Mouse (Mus musculus) layer of hippocampus, adult 6 months (tissue): Measurements from ENCODE around the gene Irf9. TPM values are rescaled to one million over a fixed set of nuclear protein-coding genes. Genes with fewer than 3 reads are reported as not detected.

Source experiments
- long read RNA-seq, 2 experiments: library from polyadenylated mRNA; unstranded; transcript quantifications; one replicate each; pipeline ENCODE4 v2.0.0; 2019 to 2020
- polyA plus RNA-seq: library from polyadenylated mRNA; unstranded; fragments of <200 nt; fragmentation: Nextera tagmentation; gene quantifications from 2 replicates; pipeline ENCODE4 v1.2.3, GENCODE M21; 2021

The Irf9 gene
- 4.6 and 5.9 TPM in 2 replicates for polyA plus RNA-seq
- long read RNA-seq, experiment 1, transcript Irf9-202 (9 exons, 2,459 nt): major isoform, 6 of 12 reads
- long read RNA-seq, experiment 1, partial matches to known transcripts: 4 of 12 reads
- long read RNA-seq, experiment 1, other reads (novel, unspliced or antisense): 0 of 12 reads
- long read RNA-seq, experiment 2, transcript Irf9-202 (9 exons, 2,459 nt): major isoform, 15 of 18 reads
- long read RNA-seq, experiment 2, partial matches to known transcripts: 0 of 18 reads
- long read RNA-seq, experiment 2, other reads (novel, unspliced or antisense): 0 of 18 reads

DNA sequence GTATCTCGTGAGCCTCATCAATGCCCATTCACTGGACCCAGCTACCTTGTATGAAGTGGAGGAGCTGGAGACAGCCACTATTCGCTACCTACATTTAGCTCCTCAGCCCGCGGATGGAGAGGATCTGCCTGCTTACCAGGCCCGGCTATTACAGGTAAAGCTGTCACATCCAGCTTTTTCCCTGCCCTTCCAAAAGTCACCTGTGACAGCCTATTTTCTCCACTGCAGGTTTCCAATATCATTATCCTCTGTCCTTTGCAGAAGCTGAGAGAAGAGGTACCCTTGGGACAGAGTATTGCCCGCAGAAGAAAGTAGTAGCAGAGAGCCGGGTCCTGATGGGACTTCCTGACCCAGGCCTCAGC is at the start of gene Irf9:
TSS of gene Irf9 (plus strand) at position 301 of the 362 bp plus-strand sequence.

DNA sequence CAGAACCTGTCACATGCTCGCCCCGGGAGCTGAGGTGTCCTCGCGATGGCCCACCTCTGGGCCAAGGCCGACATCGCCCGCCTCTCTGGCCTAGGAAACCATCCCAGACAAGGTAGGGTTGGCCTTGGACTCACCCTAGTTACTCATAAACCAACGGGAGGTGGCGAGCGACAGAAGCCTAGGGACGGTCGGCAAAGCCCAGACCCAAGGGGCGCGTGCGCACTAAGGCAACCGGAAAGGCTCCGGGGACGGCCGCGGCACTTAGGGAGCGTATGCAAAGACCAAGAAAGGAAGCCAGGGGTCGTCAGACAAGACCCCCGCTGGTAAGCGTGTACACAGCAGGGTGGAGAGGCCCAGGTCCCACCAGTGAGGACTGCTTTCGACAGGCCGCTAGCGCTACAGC is 43.6 kb upstream of the Irf9 start, which contains the start of gene Dcaf11:
TSS of gene Dcaf11 (plus strand) at position 208 of the 403 bp plus-strand sequence.

DNA sequence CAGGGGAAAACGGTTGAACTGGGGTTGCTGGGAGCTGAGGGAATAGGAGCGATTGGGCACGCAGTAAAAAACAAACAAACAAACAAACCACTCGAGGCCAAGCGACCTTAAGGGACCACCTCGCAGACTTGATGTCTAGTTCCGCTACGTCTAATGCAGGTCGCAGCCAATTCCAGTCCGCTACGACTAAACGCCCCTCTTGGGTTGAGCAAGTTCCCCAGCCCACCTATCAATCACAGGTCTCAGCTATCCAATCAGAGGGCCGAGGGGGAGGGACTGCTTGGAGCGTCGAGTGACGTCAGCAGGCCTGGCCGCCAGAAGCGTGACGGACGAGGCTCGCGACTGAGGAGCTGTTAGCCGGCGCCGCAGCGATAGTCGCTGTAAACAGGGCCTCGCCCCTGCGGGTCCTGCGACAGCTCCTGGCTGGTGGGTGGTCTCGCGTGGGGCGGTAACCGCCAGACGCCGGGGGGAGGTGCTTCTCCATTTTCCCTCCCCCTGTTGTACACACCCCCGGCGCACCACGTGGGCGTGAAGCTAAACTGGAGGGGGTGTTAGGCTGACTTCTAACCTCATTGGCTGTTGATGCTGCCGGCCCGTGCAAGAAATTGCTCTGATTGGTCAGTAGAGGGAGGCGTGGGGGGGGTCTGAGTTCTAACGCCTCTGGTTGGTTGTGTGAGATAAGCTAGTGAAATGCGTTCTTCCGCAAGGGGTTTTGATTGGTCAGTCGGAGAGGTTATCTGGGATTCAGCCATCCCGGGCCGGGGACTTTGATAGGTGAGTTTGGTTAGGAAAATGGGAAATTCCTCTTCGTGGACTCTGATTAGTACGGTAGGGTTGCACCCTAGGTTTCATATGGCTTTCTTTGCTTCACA is 42.9 kb upstream of the Irf9 start, which contains the start of gene A730061H03Rik:
TSS of gene A730061H03Rik (minus strand) at position 205 of the 872 bp plus-strand sequence.

DNA sequence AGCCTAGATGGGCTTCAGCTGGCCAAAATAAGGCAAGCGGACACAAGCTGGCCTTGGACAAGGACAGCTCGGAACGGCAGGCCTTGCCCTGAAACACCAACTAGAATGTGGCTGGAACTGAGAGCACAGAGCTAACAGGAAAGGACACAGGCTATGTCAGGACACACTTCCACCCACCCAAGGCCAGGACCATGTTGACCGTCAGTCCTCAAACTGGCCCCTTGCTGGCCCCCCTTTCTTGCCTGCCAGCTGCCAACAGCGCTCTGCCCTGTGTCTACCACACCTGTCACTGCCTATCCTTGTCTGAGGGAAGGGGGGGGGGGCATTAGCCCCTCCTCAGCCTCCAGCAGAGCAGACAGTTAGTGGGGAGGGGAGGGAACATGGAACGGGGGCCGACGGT is 28.1 kb upstream of the Irf9 start, which contains the start of gene Fitm1:
TSS of gene Fitm1 (plus strand) at position 316 of the 400 bp plus-strand sequence.

DNA sequence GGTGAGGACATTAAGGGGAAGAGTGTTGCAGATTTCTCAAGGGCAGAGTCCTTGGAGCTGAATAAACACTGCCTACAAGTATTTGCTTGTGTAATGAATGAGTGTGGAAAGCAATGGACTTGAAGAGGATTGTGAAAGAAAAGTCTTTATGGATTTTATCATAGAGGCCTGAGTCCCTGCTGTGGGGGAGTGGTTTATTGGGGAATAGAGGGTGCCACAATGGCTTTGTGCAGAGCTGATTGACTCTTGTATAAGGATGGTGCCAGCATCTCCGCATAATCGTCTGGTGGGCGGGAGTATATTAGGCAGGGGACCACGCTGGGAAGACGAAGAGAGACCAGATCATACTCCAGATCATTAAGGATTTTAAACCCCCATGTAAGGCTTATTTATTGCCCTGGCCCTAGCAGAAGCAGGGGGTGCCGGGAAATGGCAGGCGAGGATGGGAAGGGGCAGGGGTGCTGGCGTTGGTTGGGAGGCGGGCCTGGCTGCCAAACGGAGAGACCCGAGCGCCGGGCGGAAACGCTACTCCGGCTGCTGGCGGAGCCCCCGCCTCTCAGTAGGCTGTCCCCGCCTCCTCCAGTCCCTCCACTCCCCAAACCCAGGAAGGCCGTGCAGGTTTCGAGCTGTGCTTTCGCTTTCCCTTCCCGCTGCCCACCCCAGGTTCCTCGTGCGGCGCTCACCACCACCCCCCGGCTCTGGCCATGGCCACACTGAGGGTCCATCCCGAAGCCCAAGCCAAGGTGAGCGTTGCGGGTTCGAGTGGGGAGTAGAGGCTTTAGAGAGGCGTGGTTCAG is 25.3 kb upstream of the Irf9 start, which contains the start of gene Psme1:
TSS of gene Psme1 (plus strand) at position 253 of the 797 bp plus-strand sequence.

DNA sequence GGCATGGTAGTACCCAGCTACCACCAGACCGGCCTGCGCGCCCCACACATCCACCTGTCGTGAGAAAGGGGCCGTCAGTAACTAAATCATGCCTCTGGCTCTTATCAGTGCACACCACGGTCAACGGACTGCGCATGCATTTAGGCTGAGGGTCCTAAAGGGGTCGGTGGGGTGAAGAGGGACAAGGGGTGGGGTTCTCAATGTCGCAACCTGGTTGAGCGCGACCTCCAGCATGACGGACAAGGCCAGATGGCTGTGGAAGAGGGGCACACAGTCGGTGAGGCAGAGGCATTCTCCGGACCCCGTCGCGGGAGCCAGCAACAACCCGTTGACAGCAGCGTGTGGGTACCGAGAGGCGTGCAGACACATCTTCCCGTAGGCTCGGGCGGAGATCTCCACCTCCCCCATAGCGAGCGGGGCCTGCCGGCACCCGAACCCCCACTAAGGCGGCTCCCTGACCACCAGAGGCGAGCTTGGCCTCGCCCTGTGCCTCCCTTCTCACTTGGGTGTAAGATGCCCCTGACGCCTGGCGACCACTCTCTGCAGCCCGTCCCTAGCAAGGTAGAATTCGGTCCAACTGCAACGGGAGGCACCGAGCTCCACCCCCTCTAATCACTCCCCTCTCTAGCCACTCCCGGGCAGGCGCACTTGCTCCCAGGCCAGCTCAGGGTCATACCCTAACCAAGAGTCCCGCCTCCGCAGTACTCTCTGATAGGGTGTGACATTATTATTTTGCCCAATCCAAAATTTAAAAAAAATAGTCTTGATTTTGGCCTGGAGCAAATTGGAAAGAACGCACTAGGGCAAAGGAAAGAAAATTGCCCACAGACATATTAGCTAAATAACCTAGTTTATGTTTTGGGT is 18.4 kb upstream of the Irf9 start, which contains the start of gene Emc9:
TSS of gene Emc9 (minus strand) at position 601 of the 864 bp plus-strand sequence.

DNA sequence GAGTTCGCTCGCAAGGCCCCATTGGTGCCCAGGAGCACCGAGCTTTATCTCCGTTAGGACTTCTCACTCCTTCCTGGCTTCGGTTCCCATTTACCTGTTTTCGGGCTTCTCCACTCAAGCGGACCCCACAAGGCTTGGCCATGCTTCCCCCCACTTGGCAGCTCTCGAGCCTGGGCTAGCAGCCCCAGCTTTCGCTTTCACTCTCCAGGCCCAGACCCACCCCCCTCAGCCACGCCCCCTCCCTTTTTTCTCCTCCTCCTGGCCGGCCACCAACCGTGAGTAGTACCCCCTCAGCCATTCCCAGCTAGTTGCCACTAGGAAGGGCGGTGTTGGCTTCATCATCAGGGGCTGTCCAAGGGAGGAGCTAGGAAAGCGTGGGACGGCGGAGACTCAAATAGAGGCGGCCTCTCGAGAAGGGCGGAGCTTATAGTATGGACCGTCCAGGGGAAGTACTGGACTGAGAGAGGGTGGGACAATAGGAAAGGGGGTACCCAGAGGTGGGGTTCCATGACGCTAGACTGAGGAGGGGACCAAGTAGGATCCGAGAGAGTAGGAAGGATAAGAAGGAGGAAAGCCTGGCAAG is 12.5 kb upstream of the Irf9 start, which contains the start of gene Psme2:
TSS of gene Psme2 (minus strand) at position 366 of the 583 bp plus-strand sequence.

DNA sequence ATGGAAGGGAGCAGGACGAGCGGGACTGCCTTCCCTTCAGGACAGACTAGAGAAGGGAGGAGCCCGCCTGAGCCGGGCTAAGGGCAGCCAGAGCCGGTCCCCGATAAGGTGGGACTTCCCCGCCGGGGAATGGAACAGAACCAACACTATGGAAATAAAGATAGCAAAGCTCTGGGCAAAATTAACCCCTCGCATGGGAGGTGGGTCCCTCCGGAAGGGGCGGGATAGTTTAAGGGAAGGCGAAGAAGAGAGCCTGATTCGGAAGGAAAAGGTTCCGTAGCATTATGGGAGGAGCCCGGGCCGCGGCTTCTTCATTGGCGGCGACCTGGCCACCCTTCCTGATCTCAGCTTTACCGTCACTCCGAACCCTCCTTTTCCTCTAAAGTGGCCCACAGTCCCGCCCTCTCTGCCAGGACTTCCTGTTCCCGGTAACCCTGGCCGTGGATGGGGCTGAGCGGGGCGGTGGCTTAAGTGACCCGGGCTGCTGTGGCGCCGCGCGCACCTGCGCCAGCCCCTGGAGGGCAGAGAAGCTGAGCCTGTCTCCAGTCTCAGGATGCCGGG is 12.0 kb upstream of the Irf9 start, which contains the start of gene Rnf31:
TSS of gene Rnf31 (plus strand) at position 378 of the 561 bp plus-strand sequence.

DNA sequence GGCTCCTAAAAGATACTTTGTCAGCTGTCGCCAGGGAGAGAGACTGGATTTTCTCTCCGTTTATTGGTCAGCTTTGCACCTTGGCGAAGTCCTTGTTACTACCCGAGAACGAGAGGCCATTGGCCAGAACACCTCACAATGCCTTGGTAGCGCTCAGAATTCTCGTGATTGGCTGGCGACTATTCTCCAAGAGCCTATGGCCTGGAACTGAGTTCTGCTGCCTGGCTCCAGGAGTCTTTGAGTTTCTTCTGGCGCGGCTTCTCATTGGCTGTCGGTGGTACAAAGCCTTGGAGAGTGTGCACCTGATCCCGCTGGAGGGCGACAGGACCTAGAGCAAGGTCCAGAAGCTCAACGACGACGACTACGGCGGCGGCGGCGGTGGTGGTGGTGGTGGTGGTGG is 14.5 kb downstream of the Irf9 start, which contains the start of gene Rec8:
TSS of gene Rec8 (plus strand) at position 216 of the 400 bp plus-strand sequence.

DNA sequence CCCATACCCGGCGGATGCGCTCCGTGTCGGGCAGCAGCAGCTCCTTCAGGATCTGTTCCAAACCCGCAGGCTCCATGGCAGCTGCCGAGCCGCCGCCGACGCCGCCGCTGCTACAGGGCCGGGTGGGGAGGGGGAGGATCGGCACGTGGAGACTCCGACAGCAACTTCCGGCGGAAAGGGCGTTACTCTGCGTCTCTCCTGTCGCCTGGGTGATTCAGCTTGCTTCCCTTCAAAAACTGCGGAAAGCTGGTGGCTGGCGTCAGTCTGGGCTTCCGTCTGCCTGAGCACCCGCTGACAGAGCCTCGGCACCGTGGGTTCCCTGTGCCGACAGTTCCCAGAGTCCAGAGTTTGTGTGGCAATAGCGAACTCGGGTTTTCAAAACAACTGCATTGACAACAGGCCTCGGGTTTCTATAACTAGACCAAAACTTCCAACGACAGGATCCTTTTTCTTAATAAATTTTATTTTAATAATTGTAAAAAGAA is 32.2 kb downstream of the Irf9 start, which contains the start of gene Ipo4:
TSS of gene Ipo4 (minus strand) at position 435 of the 485 bp plus-strand sequence.

DNA sequence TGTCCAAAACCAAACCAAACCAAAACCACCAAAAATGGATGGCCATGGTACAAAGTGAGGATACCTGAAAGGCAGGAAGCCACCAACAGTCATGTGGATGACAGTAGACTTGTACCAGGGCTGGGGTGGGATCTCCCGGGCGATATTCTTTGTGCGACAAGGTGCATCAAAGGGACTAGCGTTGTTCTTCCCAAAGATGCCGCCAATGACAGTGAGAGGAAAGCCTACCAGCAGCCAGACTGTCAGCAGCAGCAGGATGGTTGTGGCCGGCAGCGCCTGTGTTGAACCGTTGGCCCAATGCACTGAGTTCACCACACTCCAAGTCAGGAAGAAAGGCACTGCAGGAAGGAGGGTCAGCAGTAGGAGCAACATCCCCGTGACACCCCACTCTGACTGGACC is 34.4 kb downstream of the Irf9 start, which contains the start of gene Gm49378:
TSS of gene Gm49378 (minus strand) at position 101 of the 400 bp plus-strand sequence.

DNA sequence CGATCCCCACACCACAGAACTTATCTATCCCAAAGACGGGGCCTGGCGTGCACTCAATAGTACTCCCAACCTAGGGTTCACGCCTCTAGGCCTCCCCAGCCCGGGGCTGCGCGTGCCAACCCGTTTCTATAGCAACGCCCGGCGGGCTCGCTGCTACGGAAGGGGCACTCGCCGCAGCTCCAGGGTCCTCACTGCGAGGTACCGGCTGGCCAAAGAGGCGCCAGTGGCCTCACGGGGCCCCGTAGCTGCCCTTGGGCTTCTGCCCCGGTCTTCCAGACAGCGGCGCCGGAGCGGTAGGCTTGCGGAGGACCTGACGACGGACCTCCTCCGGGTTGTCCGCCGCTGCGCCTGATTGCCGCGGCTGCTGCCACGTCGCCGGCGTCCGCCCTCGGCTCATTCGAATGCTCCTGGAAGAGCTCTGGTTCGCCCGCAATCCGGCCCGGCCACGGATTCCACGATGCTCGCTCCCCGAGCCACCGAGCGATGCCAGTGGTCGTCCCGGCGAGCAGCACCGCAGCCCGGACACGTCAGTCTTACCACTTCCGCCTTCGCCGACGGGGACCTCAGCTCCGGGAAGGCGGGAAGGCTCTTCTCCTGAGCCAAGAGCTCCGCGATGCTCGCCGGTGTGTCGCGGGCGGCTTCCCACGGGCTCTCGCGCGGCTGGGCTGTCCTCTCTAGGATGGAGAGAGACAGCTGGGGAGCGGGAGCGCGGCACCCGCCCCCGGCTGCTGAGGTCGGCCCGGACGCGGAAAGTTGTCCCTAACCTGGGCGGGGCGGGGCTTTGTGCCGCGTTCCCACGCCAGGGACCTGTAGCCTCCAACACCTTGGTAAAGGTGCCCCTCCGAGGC is 39.9 kb downstream of the Irf9 start, which contains the start of gene Tm9sf1:
TSS of gene Tm9sf1 (minus strand) at position 747 of the 848 bp plus-strand sequence.

DNA sequence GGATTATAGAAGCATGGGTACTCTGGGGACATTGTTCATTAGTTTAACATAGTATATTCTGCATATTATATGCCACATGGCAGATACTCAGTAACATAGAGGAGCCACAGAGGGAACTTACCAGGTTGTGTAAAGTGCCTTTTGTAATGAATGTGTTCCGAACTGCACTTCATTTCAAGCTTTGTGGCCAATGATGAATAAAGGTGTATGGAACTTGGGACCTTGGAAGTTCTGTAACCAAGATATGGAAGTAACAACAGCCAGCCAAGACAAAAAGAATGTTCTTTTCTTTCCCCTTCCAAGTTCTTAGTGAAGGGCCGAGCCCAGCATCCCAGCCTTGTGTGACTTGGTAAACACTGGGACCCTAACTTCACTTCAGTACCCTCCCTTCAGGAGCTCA is 46.5 kb downstream of the Irf9 start, which contains the start of gene Tssk4:
TSS of gene Tssk4 (plus strand) at position 301 of the 400 bp plus-strand sequence.

Other genes starting within 250 kb of the Irf9 start
- 22.5 and 23.0 TPM in 2 replicates for gene Dhrs4, start 124.8 kb upstream of the Irf9 start, polyA plus RNA-seq
- gene Carmil3, start 112.9 kb upstream of the Irf9 start, polyA plus RNA-seq: 1.8 and 2.9 TPM in 2 replicates
- gene Cpne6, start 93.1 kb upstream of the Irf9 start, polyA plus RNA-seq: 661 and 751 TPM in 2 replicates
- gene Nrl, start 78.6 kb upstream of the Irf9 start, polyA plus RNA-seq: 0.13 TPM in 1 of 2 replicates, not detected in the other
- gene Pck2, start 63.3 kb upstream of the Irf9 start, polyA plus RNA-seq: 28.8 and 36.0 TPM in 2 replicates
- 70.4 and 77.7 TPM in 2 replicates for gene Dcaf11, start 43.6 kb upstream of the Irf9 start, polyA plus RNA-seq
- gene A730061H03Rik, start 43.2 kb upstream of the Irf9 start, polyA plus RNA-seq: not detected in 2 replicates
- gene Fitm1, start 28.0 kb upstream of the Irf9 start, polyA plus RNA-seq: not detected in 2 replicates
- gene Psme1, start 25.4 kb upstream of the Irf9 start, polyA plus RNA-seq: 54.2 and 58.9 TPM in 2 replicates
- 151 and 161 TPM in 2 replicates for gene Emc9, start 18.3 kb upstream of the Irf9 start, polyA plus RNA-seq
- 115 TPM in 2 replicates for gene Psme2, start 12.5 kb upstream of the Irf9 start, polyA plus RNA-seq
- gene Rnf31, start 11.9 kb upstream of the Irf9 start, polyA plus RNA-seq: 6.5 and 11.3 TPM in 2 replicates
- gene Rec8, start 14.5 kb downstream of the Irf9 start, polyA plus RNA-seq: 0.78 and 0.95 TPM in 2 replicates
- 48.5 and 50.1 TPM in 2 replicates for gene Ipo4, start 32.4 kb downstream of the Irf9 start, polyA plus RNA-seq
- 0.14 and 0.48 TPM in 2 replicates for gene Gm49378, start 34.3 kb downstream of the Irf9 start, polyA plus RNA-seq
- gene Tm9sf1, start 40.2 kb downstream of the Irf9 start, polyA plus RNA-seq: 32.7 and 36.4 TPM in 2 replicates
- gene Tssk4, start 46.6 kb downstream of the Irf9 start, polyA plus RNA-seq: 0.11 and 0.29 TPM in 2 replicates
- 62.3 and 63.2 TPM in 2 replicates for gene Mdp1, start 56.9 kb downstream of the Irf9 start, polyA plus RNA-seq
- gene Gmpr2, start 68.4 kb downstream of the Irf9 start, polyA plus RNA-seq: 24.9 and 27.8 TPM in 2 replicates
- 665 and 692 TPM in 2 replicates for gene Nedd8, start 68.6 kb downstream of the Irf9 start, polyA plus RNA-seq
- 8.2 and 9.7 TPM in 2 replicates for gene Tinf2, start 78.2 kb downstream of the Irf9 start, polyA plus RNA-seq
- gene Tgm1, start 110.4 kb downstream of the Irf9 start, polyA plus RNA-seq: 0.08 TPM in 1 of 2 replicates, not detected in the other
- gene Rabggta, start 118.7 kb downstream of the Irf9 start, polyA plus RNA-seq: 31.9 and 38.2 TPM in 2 replicates
- gene Dhrs1, start 142.1 kb downstream of the Irf9 start, polyA plus RNA-seq: 123 and 128 TPM in 2 replicates
- 8.1 and 8.5 TPM in 2 replicates for gene Nop9, start 142.1 kb downstream of the Irf9 start, polyA plus RNA-seq
- gene Cideb, start 154.9 kb downstream of the Irf9 start, polyA plus RNA-seq: 3.9 and 5.8 TPM in 2 replicates
- gene Ltb4r2, start 157.9 kb downstream of the Irf9 start, polyA plus RNA-seq: 0.16 and 0.54 TPM in 2 replicates
- 0.26 TPM in 1 of 2 replicates, not detected in the other for gene Ltb4r1, start 162.4 kb downstream of the Irf9 start, polyA plus RNA-seq
- 1.4 TPM in 2 replicates for gene Adcy4, start 180.5 kb downstream of the Irf9 start, polyA plus RNA-seq
- gene Ripk3, start 185.3 kb downstream of the Irf9 start, polyA plus RNA-seq: 0.45 and 0.55 TPM in 2 replicates
- 0.25 TPM in 1 of 2 replicates, not detected in the other for gene Nfatc4, start 219.6 kb downstream of the Irf9 start, polyA plus RNA-seq